ENCODE assay signal across 8 mouse cellular contexts in the genomic region with DNA sequence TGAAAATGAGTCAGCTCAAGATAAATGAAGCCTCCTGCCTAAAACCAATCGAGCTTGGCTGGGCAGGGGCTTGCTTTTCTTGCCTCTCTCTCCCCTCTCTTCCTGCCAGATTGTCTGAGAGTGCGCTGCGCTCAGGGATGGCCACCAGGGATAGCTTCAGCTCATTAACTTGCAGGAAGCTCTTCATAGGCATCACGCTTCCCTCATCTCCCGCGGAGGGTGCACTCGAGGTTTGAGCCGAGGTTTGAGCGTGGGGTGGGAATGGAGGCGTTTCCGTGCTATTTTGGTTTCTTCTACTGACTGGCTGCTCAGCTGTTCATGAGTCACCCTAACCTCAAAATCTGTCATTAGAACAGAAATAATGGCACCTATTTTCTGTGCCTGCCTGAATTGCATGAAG.
DNase-seq lines count a peak whose midpoint lies in the region; ATAC-seq lines count a peak whose summit lies in the region.

No protein-coding gene starts in this region.

- peaks cover 6% of the 10 kb centered on the region for H3K4me1 ChIP-seq in forebrain, embryonic 14.5 days (ENCODE audit: control insufficient read depth, insufficient read depth, low read length)
- peaks cover 16% of the 10 kb centered on the region for H3K4me1 ChIP-seq in forebrain, embryonic 15.5 days
- H3K4me1 ChIP-seq in heart, embryonic 12.5 days (replicated peaks), result 0 out of 2 replicates have a peak, but pooled peaks cover 5% of the 10 kb centered on the region
- H3K4me1 ChIP-seq in neural tube, embryonic 14.5 days (ENCODE audit: control insufficient read depth, insufficient read depth, low read length), result no peaks in the 10 kb centered on the region
- H3K4me1 ChIP-seq in liver, embryonic 11.5 days (replicated peaks; ENCODE audit: control insufficient read depth, insufficient read depth, low read length), result no peaks in the 10 kb centered on the region

- H3K9me3 ChIP-seq in forebrain, embryonic 14.5 days (replicated peaks; ENCODE audit: control insufficient read depth, low read length), result no peaks in the 10 kb centered on the region; the same call in 1 of the 2 replicates
- H3K9me3 ChIP-seq in forebrain, embryonic 15.5 days, result no peaks in the 10 kb centered on the region
- peaks cover 4% of the 10 kb centered on the region; the same call in 1 of the 2 replicates for H3K9me3 ChIP-seq in heart, embryonic 12.5 days (replicated peaks)
- H3K9me3 ChIP-seq in neural tube, embryonic 14.5 days (ENCODE audit: control insufficient read depth, low read length), result no peaks in the 10 kb centered on the region
- no peaks in the 10 kb centered on the region for H3K9me3 ChIP-seq in liver, embryonic 11.5 days (ENCODE audit: control insufficient read depth, low read length)

- no peaks in the 10 kb centered on the region for H3K36me3 ChIP-seq in forebrain, embryonic 14.5 days (ENCODE audit: control insufficient read depth, insufficient read depth, low read length)
- no peaks in the 10 kb centered on the region for H3K36me3 ChIP-seq in forebrain, embryonic 15.5 days
- no peaks in the 10 kb centered on the region for H3K36me3 ChIP-seq in heart, embryonic 12.5 days
- no peaks in the 10 kb centered on the region for H3K36me3 ChIP-seq in neural tube, embryonic 14.5 days (ENCODE audit: control insufficient read depth, insufficient read depth, low read length)
- H3K36me3 ChIP-seq in liver, embryonic 11.5 days (ENCODE audit: control insufficient read depth, insufficient read depth, low read length), result no peaks in the 10 kb centered on the region

- H3K27me3 ChIP-seq in forebrain, embryonic 14.5 days (replicated peaks; ENCODE audit: control insufficient read depth, insufficient read depth, low read length), result no peaks in the 10 kb centered on the region
- H3K27me3 ChIP-seq in forebrain, embryonic 15.5 days, result no peaks in the 10 kb centered on the region
- no peaks in the 10 kb centered on the region for H3K27me3 ChIP-seq in heart, embryonic 12.5 days (replicated peaks)
- no peaks in the 10 kb centered on the region for H3K27me3 ChIP-seq in neural tube, embryonic 14.5 days (ENCODE audit: control insufficient read depth, insufficient read depth, low read length)
- no peaks in the 10 kb centered on the region for H3K27me3 ChIP-seq in liver, embryonic 11.5 days (replicated peaks; ENCODE audit: control insufficient read depth, insufficient read depth, low read length)

- peak; percentile 34 for DNase-seq in forebrain, embryonic 14.5 days (ENCODE audit: low spot score)
- peak; percentile 16 for DNase-seq in ES-CJ7 (ENCODE audit: low read depth, low spot score)
- peak; percentile 77 to 78 for DNase-seq in cerebellum, postnatal 36 days
- peak; percentile 74 to 75 for DNase-seq in layer of hippocampus, postnatal 14 days (ENCODE audit: low spot score in 2 of 2)
- DNase-seq in liver, embryonic 11.5 days (ENCODE audit: low spot score), result no peak

- H3K27ac ChIP-seq in forebrain, embryonic 14.5 days (ENCODE audit: low read depth, low read length), result no peak overlapping the region
- H3K27ac ChIP-seq in forebrain, embryonic 15.5 days (replicated peaks), result no peak overlapping the region
- no peak overlapping the region for H3K27ac ChIP-seq in heart, embryonic 12.5 days (ENCODE audit: poor library complexity, severe bottlenecking)
- H3K27ac ChIP-seq in neural tube, embryonic 14.5 days (ENCODE audit: low read depth, low read length), result no peak overlapping the region
- no peak overlapping the region for H3K27ac ChIP-seq in liver, embryonic 11.5 days (ENCODE audit: low read depth, low read length)

- H3K4me2 ChIP-seq in forebrain, embryonic 14.5 days (ENCODE audit: low read length), result no peak overlapping the region
- no peak overlapping the region for H3K4me2 ChIP-seq in forebrain, embryonic 15.5 days (replicated peaks)
- H3K4me2 ChIP-seq in heart, embryonic 12.5 days, result peak overlapping the region; percentile 46
- peak overlapping the region; percentile 29; the same call in 1 of the 2 replicates for H3K4me2 ChIP-seq in neural tube, embryonic 14.5 days (ENCODE audit: low read depth, low read length)
- no peak overlapping the region for H3K4me2 ChIP-seq in liver, embryonic 11.5 days

- H3K9ac ChIP-seq in forebrain, embryonic 14.5 days (ENCODE audit: low read length), result no peak overlapping the region
- no peak overlapping the region for H3K9ac ChIP-seq in forebrain, embryonic 15.5 days (replicated peaks)
- 0 out of 2 replicates have a peak overlapping the region, but pooled peaks have one; percentile 30 for H3K9ac ChIP-seq in heart, embryonic 12.5 days
- H3K9ac ChIP-seq in neural tube, embryonic 14.5 days (replicated peaks; ENCODE audit: low read depth, low read length), result 0 out of 2 replicates have a peak overlapping the region, but pooled peaks have one; percentile 11
- H3K9ac ChIP-seq in liver, embryonic 11.5 days (ENCODE audit: low read depth, low read length), result no peak overlapping the region

- no peak for ATAC-seq in forebrain, embryonic 14.5 days
- no peak; the same call in 1 of the 2 replicates for ATAC-seq in forebrain, embryonic 15.5 days (replicated peaks)
- no peak for ATAC-seq in heart, embryonic 12.5 days (ENCODE audit: insufficient number of reproducible peaks, low FRiP score)
- peak; percentile 60; the same call in 1 of the 2 replicates for ATAC-seq in neural tube, embryonic 14.5 days (ENCODE audit: low read depth)
- no peak for ATAC-seq in liver, embryonic 11.5 days (replicated peaks; ENCODE audit: low FRiP score)

- H3K4me3 ChIP-seq in forebrain, embryonic 14.5 days (ENCODE audit: low read depth, low read length), result no peak overlapping the region
- H3K4me3 ChIP-seq in forebrain, embryonic 15.5 days, result no peak overlapping the region
- no peak overlapping the region for H3K4me3 ChIP-seq in heart, embryonic 12.5 days
- no peak overlapping the region for H3K4me3 ChIP-seq in neural tube, embryonic 14.5 days (ENCODE audit: low read depth, low read length)
- no peak overlapping the region for H3K4me3 ChIP-seq in liver, embryonic 11.5 days (ENCODE audit: low read depth, low read length)

- 46% methylated on average over 11 of the region's 11 CpGs for WGBS in forebrain, embryonic 14.5 days
- WGBS in forebrain, embryonic 15.5 days, result 43% methylated on average over 11 of the region's 11 CpGs
- WGBS in heart, embryonic 12.5 days, result 16% methylated on average over 11 of the region's 11 CpGs
- 24% methylated on average over 11 of the region's 11 CpGs for WGBS in neural tube, embryonic 14.5 days
- 22% methylated on average over 11 of the region's 11 CpGs for WGBS in liver, embryonic 11.5 days

Comparison
In these comparisons a context has a peak if more than half of its experiments do, and no peak if none do; other contexts are left out.
1. H3K4me2 ChIP-seq: peak in heart, embryonic 12.5 days (single experiment) and neural tube, embryonic 14.5 days (single experiment); none in forebrain, embryonic 14.5 days (single experiment), forebrain, embryonic 15.5 days (single experiment) and liver, embryonic 11.5 days (single experiment).
2. H3K9ac ChIP-seq: peak in heart, embryonic 12.5 days (single experiment) and neural tube, embryonic 14.5 days (single experiment); none in forebrain, embryonic 14.5 days (single experiment), forebrain, embryonic 15.5 days (single experiment) and liver, embryonic 11.5 days (single experiment).